Mouse (Mus musculus) T-helper 2 cell (primary cell): Measurements from ENCODE around the gene Kpna1.

Experiments
- in situ Hi-C: fragments of 300-600 bp; cut with MboI, MseI; formaldehyde crosslinking; loops from one replicate; pipeline ENCODE4 v1.15.1; 2025; ENCODE audit warnings: high pct_unique_total_duplicates

Gene Kpna1

GRCm38 (mm10) chr16:36067694-36068093 lies 89.1 kb downstream of the Kpna1 start:
- in situ Hi-C loops = loop anchor here (5.0 kb wide), 1 partner anchor 325 kb away; no protein-coding TSS in a partner anchor

- in situ Hi-C loops = loop anchor here (5.0 kb wide), 1 partner anchor 326 kb away; no protein-coding TSS in a partner anchor
Observed at GRCm38 (mm10) chr16:36068356-36068755, 89.8 kb downstream of the Kpna1 start.

GRCm38 (mm10) chr16:36069819-36070575 lies 91.4 kb downstream of the Kpna1 start:
- in situ Hi-C loops = loop anchor here (5.0 kb wide), 2 partner anchors 83 to 328 kb away; no protein-coding TSS in a partner anchor

- in situ Hi-C loops = loop anchor here (5.0 kb wide), 1 partner anchor 84 kb away; no protein-coding TSS in a partner anchor
Observed at GRCm38 (mm10) chr16:36071071-36071449, 92.5 kb downstream of the Kpna1 start.

GRCm38 (mm10) chr16:36071450-36072379 lies 93.2 kb downstream of the Kpna1 start, which contains the start of the genes Fam162a and Ccdc58:
Gene Fam162a (minus strand): TSS chr16:36071594.
Gene Ccdc58 (plus strand): TSS chr16:36071685.
- in situ Hi-C loops = loop anchor here (5.0 kb wide), 1 partner anchor 84 kb away; no protein-coding TSS in a partner anchor

- in situ Hi-C loops = loop anchor here (5.0 kb wide), 1 partner anchor 85 kb away; no protein-coding TSS in a partner anchor
Observed at GRCm38 (mm10) chr16:36072410-36073011, 94.0 kb downstream of the Kpna1 start.

GRCm38 (mm10) chr16:36074772-36075171 lies 96.2 kb downstream of the Kpna1 start:
- in situ Hi-C loops = loop anchor here (5.0 to 25.0 kb wide), 3 partner anchors 87 to 1463 kb away; partner anchors contain the start of genes Gtf2e1 and Rabl3

- in situ Hi-C loops = loop anchor here (25.0 kb wide), 2 partner anchors 732 to 1457 kb away; partner anchors contain the start of genes Gtf2e1 and Rabl3
Observed at GRCm38 (mm10) chr16:36079916-36080315, 101.4 kb downstream of the Kpna1 start.
